Mouse (Mus musculus) adrenal gland, postnatal 14 days (tissue): ENCODE measurements around the gene Nxpe5. TPM values are rescaled to one million over a fixed set of nuclear protein-coding genes. Genes with fewer than 3 reads are reported as not detected.
A peak's percentile ranks its signal among the peaks of the same experiment; 100 is the strongest.

Experiments used
- DNase-seq: peaks from one replicate; pipeline ENCODE4 v3.0.0; 2021; ENCODE audit warnings: mixed read lengths
- total RNA-seq: library from RNA; stranded (reverse); gene quantifications from 2 replicates; pipeline ENCODE4 v1.2.3, GENCODE M21; 2021

Nxpe5 gene
- total RNA-seq, 1 experiment from 2014 or later = 0.26 TPM

DNA sequence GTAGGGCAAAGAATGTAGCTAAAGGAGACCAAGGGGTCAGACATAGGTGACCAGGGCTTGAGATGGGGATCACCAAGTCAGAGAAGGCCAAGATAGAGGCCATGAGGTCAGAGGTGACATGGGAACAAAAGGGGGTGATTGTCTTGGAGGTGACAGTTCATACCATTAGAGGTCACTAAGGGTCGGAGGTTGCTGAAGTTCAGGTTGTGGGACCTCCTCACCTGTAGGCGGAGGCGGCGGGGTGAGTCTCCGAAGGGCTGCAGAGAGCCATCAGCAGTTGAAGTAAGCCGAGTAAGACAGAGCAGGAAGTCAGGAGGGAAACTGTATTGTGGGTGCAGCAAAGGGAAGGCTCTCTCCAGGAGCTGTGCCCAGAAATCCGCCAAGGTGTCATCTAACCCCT lies 52.3 kb downstream of the Nxpe5 start:
- no peak for DNase-seq

DNA sequence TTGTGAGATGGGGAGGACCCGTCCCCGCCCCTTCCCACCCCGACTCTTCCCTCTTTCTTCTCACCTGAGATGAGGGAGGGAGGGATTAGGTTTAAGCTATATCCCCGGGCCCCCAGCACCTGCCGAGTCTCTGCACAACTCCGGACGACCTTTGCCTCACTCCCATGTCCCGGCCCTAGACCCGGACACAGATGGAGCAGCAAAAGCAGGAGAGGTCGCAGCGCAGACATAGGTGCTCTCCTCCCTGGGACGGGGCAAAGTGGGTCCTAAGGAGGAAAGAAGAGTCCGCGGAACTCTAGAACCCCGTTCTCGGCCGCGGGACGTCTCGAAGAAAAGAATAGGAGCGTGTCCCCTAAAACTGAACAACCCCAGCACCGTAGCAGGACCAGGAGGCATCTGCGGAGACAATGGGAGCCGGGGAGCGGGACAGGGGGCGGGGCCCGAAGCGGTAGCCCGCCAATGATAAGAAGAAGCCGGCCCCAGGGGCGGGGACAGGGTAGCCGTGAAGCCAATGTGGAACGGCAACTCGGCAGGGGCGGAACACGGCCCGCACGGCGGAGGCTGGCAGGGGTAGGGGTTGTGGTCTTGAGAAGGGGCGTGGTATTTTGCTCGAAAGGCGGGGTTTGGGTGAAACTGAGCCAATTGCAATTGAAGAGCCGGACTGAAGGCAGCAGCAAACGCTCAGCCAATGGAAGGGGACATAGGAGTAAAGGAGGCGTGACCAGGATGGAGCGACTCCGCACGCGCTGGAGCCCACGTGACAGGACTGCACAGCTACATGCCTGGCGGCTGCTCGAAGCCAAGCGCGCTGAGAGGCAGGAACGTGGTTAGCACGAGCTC lies 54.1 kb downstream of the Nxpe5 start, which contains the start of the genes Gm43720, Gpc2 and Stag3:
Gene Gm43720, minus strand, starts transcription at position 374 of the 840 bp plus-strand sequence.
Gene Gpc2, minus strand, starts transcription at position 421 of the 840 bp plus-strand sequence.
Gene Stag3, plus strand, starts transcription at position 656 of the 840 bp plus-strand sequence.
- peak; percentile 91 for DNase-seq

DNA sequence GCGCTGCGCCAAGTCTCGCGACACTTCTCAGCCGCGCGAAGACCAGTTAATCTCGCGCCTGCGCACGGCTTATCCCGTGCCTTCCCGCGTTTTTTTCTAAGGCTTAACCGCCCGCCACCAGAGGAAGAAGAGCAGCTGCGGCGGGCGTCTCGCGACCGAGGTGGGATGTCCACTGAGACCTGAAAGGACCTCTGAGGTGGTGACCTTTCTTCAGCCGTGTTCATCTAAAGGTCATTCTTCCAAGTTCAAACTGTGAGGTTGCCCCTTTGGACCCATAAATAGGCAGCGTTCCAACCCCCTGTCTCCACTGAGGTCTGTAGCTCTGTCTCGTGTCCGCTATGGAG lies 54.7 kb downstream of the Nxpe5 start:
- no peak for DNase-seq

DNA sequence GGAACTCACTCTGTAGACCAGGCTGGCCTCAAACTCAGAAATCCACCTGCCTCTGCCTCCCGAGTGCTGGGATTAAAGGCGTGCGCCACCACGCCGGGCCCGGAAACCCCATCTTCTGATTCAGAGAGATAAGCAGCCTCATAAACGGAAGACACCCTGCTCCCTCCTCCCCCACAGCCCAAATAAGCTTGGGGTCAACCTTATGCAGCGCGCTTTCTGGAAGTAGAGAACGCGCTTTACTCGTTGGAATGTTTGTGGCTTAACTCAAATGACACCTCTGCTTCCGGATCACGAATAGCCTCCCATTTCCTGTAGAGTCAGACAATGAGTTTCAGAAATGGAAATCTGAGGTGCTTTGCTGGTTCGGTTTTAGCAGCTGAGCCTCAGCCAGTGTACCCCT lies 55.1 kb downstream of the Nxpe5 start:
- no peak for DNase-seq

DNA sequence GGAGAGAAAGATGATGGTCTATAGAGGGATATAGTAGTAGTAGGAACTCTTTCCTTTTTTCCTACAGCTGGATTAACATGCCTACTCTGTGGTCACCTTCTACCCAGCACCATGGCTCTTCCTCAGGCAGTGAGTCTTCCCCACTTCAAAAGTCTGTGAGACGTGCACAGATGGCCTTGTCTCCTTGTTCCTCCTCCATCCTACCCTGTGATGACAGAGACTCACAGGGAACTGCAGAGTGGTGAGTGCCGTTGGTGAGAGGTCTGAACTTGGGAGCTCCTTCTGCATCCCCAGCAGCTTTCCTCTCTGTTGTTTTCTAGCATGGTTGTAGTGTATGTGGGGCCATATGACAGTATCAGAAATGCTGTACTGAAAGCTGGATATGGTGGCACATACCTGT lies 56.1 kb downstream of the Nxpe5 start:
- DNase-seq = no peak

DNA sequence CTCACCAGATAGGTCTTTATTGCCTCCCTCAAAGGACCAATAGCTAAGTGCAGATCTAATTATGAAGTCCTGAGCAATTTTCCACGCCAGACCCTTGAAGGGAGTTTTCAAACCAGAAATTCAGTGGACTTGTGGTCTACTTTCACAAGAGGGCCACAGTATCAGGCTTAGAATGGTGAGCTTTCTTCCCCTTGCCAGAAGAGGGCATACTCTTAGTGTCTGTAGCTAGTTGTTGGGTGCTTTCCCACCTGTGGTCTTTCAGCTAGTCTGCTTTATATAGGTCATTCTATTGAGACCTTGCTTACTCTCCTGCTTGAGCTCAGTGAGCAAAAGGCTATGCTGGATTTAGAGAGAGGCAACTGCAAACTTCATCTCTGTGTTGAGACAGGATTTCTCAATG lies 57.8 kb downstream of the Nxpe5 start:
- DNase-seq = no peak

DNA sequence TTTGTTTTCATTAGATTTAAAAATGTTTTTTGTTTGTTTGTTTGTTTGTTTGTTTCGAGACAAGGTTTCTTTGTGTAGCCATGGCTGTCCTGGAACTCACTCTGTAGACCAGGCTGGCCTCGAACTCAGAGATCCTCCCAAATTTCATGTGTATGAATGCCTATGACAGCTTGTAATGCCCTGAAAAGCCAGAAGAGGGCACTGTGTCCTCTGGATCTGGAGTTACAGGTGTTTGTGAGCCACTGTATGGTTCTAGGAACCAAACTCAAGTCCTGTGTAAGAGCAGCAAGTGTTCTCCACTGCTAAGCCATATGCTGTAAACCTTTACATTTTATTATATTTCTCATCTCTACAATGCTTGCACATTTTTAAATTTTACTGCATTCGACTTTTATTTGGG lies 62.2 kb downstream of the Nxpe5 start:
- no peak for DNase-seq

DNA sequence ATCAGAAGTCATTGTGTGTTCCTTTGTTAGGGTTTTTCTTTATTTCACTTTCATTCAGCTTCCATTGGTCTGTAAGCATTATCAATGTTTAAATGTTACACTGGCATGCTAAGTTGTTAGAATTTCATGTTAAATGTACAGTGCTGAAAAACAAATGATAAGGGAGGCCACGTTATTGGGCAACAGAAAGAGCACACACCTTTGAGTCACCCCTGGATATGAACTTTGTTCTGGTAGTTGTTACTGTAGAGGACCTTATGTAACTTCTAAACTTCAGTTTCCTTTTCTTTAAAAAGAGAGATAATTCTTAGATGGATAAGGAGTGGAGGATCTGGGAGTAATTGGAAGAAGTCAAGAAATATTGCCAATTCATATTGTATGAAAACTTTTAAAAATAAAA lies 65.9 kb downstream of the Nxpe5 start:
- no peak for DNase-seq

DNA sequence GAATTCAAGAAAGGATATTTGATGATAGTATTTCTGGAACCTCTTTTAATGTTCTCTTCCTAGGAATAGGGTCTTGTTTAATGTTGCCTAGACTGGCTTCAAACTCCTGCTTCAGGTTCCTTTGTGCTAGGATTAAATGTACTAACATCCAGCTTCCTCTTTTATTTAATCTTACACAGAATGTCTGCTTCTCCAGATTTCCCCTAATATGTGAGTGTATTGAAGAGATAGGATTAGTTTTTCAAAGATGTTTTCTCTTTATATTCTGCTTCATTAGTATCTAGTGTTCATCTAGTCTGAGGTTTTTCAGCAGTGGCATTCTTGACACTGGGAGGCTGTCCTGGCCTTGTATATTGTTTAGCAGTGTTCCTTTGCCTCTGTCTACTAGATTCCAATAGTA lies 68.5 kb downstream of the Nxpe5 start:
- no peak for DNase-seq

DNA sequence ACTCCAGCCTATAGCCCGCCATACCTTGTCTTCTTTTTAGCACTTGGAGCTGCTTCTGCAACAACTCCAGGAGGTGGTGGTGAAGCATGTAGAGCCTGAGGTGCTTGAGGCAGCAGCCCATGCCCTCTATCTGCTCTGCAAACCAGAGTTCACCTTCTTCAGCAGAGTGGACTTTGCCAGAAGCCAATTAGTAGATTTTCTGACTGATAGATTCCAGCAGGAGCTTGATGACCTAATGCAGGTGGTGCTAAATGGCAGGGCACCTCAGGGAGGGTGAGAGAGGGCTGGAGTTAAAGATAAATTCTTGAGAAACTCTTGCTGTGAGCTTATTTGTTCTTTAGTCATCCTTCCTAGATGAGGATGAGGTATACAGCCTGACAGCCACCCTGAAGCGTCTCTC lies 73.9 kb downstream of the Nxpe5 start:
- DNase-seq = no peak

Other genes starting within 250 kb of the Nxpe5 start
- 6.4 and 99.5 TPM in 2 replicates for gene Azgp1, start 244.4 kb upstream of the Nxpe5 start, total RNA-seq
- gene Smok3a, start 204.6 kb upstream of the Nxpe5 start, total RNA-seq = not detected in 2 replicates
- gene Smok3b, start 204.5 kb upstream of the Nxpe5 start, total RNA-seq = not detected in 2 replicates
- gene Smok3c, start 172.7 kb upstream of the Nxpe5 start, total RNA-seq = not detected in 2 replicates
- 33.1 and 33.6 TPM in 2 replicates for gene Zkscan1, start 140.8 kb upstream of the Nxpe5 start, total RNA-seq
- 16.7 and 17.2 TPM in 2 replicates for gene Zscan21, start 109.0 kb upstream of the Nxpe5 start, total RNA-seq
- gene Zfp113, start 70.2 kb upstream of the Nxpe5 start, total RNA-seq = 12.5 and 15.4 TPM in 2 replicates
- 149 and 153 TPM in 2 replicates for gene Cops6, start 64.8 kb upstream of the Nxpe5 start, total RNA-seq
- 21.4 and 24.2 TPM in 2 replicates for gene Ap4m1, start 53.9 kb upstream of the Nxpe5 start, total RNA-seq
- gene Mcm7, start 53.5 kb upstream of the Nxpe5 start, total RNA-seq = 50.3 and 52.2 TPM in 2 replicates
- gene Taf6, start 38.4 kb upstream of the Nxpe5 start, total RNA-seq = 35.2 and 35.5 TPM in 2 replicates
- gene Cnpy4, start 38.4 kb upstream of the Nxpe5 start, total RNA-seq = 20.8 and 22.3 TPM in 2 replicates
- gene Mblac1, start 31.6 kb upstream of the Nxpe5 start, total RNA-seq = 7.0 and 8.9 TPM in 2 replicates
- gene Lamtor4, start 29.6 kb downstream of the Nxpe5 start, total RNA-seq = 70.3 and 74.7 TPM in 2 replicates
- gene BC037034, start 38.1 kb downstream of the Nxpe5 start, total RNA-seq = 18.2 and 25.6 TPM in 2 replicates
- 0.19 TPM in 1 of 2 replicates, not detected in the other for gene Gal3st4, start 46.9 kb downstream of the Nxpe5 start, total RNA-seq
- not detected in 2 replicates for gene Gm43720, start 54.1 kb downstream of the Nxpe5 start, total RNA-seq
- 1.1 and 1.3 TPM in 2 replicates for gene Gpc2, start 54.1 kb downstream of the Nxpe5 start, total RNA-seq
- 0.15 and 0.56 TPM in 2 replicates for gene Stag3, start 54.3 kb downstream of the Nxpe5 start, total RNA-seq
- 0.33 TPM in 1 of 2 replicates, not detected in the other for gene Pvrig, start 116.1 kb downstream of the Nxpe5 start, total RNA-seq
- 9.6 and 10.6 TPM in 2 replicates for gene Zfp157, start 215.6 kb downstream of the Nxpe5 start, total RNA-seq